Mouse (Mus musculus) effector memory CD4-positive, alpha-beta T cell, adult 5 months (primary cell): ENCODE results near the gene Olfr692. TPM values are rescaled to one million over a fixed set of nuclear protein-coding genes. Genes with fewer than 3 reads are reported as not detected.

Experiments
- polyA plus RNA-seq: library from polyadenylated mRNA; unstranded; fragments of 100-300 nt; shearing (Covaris generic); gene quantifications from one replicate; pipeline ENCODE4 v1.2.1, GENCODE M21; 2017

Gene Olfr692
- polyA plus RNA-seq, result not detected

DNA sequence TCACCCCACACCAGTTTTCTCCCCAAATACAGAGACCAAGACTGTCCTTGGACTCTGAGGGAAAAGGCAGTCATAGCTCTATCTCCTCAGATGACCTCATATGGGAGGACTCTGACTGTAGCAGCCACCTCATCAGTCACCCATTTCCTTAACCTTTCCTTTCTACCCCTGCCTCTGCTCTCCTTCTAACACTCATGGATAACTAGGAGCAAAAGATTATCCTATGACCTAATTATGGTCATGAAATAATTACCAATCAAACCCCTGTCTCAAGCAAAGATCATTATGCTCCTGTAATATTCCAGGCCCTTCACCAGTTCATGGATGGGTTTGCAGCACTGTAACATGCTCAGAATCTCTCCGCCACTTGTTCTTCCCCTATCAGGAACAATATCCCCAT lies at the start of gene Olfr692:
Gene Olfr692 (plus strand): TSS at position 301 of the 400 bp plus-strand sequence.

DNA sequence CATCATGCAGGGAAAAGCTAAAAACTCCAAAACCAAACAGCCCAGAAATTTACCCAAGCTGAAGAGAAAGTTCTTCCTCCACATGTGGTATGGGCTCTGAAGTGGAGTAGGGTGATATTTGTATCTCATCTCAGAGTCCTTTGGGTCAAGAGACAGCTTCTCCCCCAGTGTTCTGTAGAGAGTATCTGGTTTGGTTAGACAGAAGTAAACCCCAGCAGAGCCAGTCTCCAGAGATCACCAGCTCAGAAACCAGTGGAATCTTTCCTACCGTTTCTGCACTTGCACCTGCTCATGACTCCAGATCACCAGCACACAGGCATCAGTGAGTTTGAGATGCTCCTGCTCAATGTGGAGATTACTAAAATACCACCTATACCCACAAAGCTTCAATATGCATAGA lies 34.0 kb upstream of the Olfr692 start, which contains the start of gene Olfr690:
Gene Olfr690 (minus strand): TSS at position 101 of the 400 bp plus-strand sequence.

DNA sequence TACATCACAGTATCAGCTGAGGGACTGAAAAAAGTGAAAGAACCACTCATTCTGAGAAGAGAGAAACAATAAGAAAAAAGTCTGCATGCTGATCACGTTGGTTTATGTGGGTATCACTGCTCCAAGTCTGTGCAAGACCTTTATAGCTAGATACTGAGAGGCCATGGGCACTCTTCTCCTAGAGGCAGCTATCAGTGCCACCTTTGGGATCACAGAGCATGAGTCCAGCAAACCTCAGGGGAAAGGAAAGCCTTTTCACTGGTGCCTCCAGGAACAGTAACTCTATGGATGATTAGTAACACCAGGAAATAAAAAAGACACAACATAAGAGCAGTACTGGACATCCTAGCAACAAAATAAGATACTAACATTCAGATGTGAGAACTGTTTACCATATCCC lies 25.9 kb upstream of the Olfr692 start, which contains the start of gene Olfr691:
Gene Olfr691 (minus strand): TSS at position 101 of the 400 bp plus-strand sequence.

DNA sequence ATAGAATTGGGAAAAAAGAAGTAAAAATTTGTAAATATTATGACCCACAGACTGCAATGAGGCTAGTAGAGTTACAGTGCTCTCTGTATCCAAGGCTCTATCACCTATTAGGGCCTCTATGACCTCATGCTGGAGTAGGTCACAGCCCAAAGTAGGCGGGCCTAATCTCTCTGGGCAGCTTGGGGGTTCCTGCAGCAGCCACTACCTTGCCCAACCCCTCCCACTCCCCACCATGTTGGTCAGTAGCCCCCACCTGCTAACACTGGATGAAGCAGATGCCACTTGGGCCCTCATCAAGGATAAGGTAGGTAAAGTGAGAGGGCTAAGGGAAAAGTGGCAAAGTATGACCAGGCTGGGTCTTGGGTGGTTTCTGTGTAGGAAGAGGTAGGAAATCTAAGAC lies 6.8 kb downstream of the Olfr692 start, which contains the start of gene Gm5901:
Gene Gm5901 (plus strand): TSS at position 173 of the 400 bp plus-strand sequence.

DNA sequence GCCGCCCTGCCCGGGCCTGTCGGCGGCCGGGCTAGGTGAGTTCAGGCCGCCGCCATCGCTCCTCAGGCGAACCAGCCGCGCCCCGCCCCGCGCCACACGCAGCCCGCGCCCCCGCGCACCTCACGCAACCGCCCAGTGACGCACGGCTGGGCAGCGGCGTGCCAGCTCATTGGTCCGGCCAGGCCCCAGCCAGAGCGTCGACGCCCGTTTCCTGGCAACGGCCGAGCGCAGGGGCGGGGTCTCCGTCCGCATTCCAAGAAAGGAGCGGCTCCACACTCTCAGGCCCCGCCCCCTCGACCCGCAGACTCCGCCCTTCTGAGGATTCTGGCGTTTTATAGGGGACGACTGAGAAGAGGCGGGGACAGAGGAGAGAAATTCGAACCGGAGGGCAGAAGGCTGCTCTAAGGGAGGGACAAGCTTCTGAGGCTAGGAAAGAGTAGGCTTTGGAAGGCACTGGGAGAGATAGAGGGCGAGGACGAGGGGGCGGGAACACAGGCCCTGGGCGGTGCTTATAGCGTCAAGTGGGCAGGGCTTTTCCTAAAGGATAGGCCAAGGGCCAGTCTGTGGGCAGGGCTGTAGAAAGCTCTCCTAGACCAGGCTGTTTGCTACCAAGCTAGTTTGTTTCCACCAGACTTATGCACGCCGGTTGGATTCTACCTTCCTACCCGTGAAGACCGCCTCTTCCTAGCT lies 32.0 kb downstream of the Olfr692 start, which contains the start of gene Fam160a2:
Gene Fam160a2 (minus strand): TSS at position 120 of the 690 bp plus-strand sequence.

DNA sequence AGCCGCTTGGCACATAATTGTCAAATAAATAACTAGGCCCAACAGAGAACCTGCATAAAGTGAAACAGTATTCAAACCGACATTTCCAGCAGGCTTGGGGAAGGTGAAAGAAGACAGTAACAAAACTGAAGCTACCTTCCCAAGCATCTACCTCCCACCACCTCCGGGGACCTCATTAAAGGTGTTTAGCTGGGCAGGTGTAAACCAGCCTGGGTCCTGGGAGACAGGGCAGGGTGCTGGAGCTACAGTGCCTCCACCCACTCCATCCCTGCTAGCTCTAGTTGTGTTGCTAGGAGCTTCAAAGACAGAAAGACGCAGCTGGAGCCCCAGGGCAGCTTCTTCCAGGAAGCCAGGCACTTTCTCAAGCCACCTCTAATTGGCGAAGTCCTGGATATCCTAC lies 36.2 kb downstream of the Olfr692 start, which contains the start of gene Cnga4:
Gene Cnga4 (plus strand): TSS at position 301 of the 400 bp plus-strand sequence.

Other genes starting within 250 kb of the Olfr692 start
- gene Olfr683, start 221.2 kb upstream of the Olfr692 start, polyA plus RNA-seq, result not detected
- not detected for gene Olfr684, start 204.6 kb upstream of the Olfr692 start, polyA plus RNA-seq
- not detected for gene Olfr685, start 182.2 kb upstream of the Olfr692 start, polyA plus RNA-seq
- not detected for gene Olfr686, start 160.7 kb upstream of the Olfr692 start, polyA plus RNA-seq
- not detected for gene Olfr688, start 80.1 kb upstream of the Olfr692 start, polyA plus RNA-seq
- 0.10 TPM for gene Olfr689, start 57.1 kb upstream of the Olfr692 start, polyA plus RNA-seq
- not detected for gene Olfr690, start 34.1 kb upstream of the Olfr692 start, polyA plus RNA-seq
- gene Olfr691, start 26.0 kb upstream of the Olfr692 start, polyA plus RNA-seq, result not detected
- not detected for gene Gm5901, start 6.8 kb downstream of the Olfr692 start, polyA plus RNA-seq
- 46.2 TPM for gene Fam160a2, start 31.8 kb downstream of the Olfr692 start, polyA plus RNA-seq
- not detected for gene Cnga4, start 36.3 kb downstream of the Olfr692 start, polyA plus RNA-seq
- not detected for gene Cckbr, start 57.5 kb downstream of the Olfr692 start, polyA plus RNA-seq
- gene Cavin3, start 114.1 kb downstream of the Olfr692 start, polyA plus RNA-seq, result not detected
- 15.0 TPM for gene Smpd1, start 186.1 kb downstream of the Olfr692 start, polyA plus RNA-seq
- 4.1 TPM for gene Apbb1, start 213.4 kb downstream of the Olfr692 start, polyA plus RNA-seq
- not detected for gene Hpx, start 231.9 kb downstream of the Olfr692 start, polyA plus RNA-seq